Mouse (Mus musculus) testis, adult 2 months (tissue): ENCODE measurements at regions not wholly inside any gene's neighbourhood (a gene's known extent, or its start where the extent isn't known, plus 50 kb on each side); places are given as distances from the start of the nearest gene placed in this dataset.

Source experiments
- H3K27ac ChIP-seq: fragments of 200-500 bp; 2 replicates; pipeline ENCODE4 v1.5.1; 2012; ENCODE audit warnings: low read depth, low read length; ENCODE audit not compliant: control insufficient read depth, insufficient read depth
- H3K27me3 ChIP-seq: fragments of 200-500 bp; 2 replicates; pipeline ENCODE4 v1.6.1; 2012; ENCODE audit warnings: mild to moderate bottlenecking, low read length, moderate library complexity; ENCODE audit not compliant: control insufficient read depth, insufficient read depth
- H3K36me3 ChIP-seq: fragments of 200-500 bp; 2 replicates; pipeline ENCODE4 v1.6.1; 2012; ENCODE audit warnings: mild to moderate bottlenecking, low read length; ENCODE audit not compliant: control insufficient read depth, insufficient read depth
- H3K4me1 ChIP-seq: fragments of 200-500 bp; 2 replicates; pipeline ENCODE4 v1.6.1; 2012; ENCODE audit warnings: low read length; ENCODE audit not compliant: control insufficient read depth, insufficient read depth
- H3K4me3 ChIP-seq: fragments of 200-500 bp; 2 replicates; pipeline ENCODE4 v1.5.1; 2012; ENCODE audit warnings: low read depth, mild to moderate bottlenecking, low read length, moderate library complexity, mixed read lengths; ENCODE audit not compliant: control insufficient read depth
- CTCF ChIP-seq: fragments of 200-500 bp; IDR thresholded peaks from 2 replicates; pipeline ENCODE4 v1.5.1; 2012; ENCODE audit warnings: low read depth, mild to moderate bottlenecking, inconsistent platforms, low read length, moderate library complexity; ENCODE audit not compliant: control insufficient read depth, insufficient read depth, insufficient replicate concordance
- POLR2A ChIP-seq: fragments of 200-500 bp; IDR thresholded peaks from 2 replicates; pipeline ENCODE4 v1.6.1; 2012; ENCODE audit warnings: low read depth, mild to moderate bottlenecking, inconsistent platforms, low read length, moderate library complexity; ENCODE audit not compliant: control insufficient read depth

- H3K36me3 ChIP-seq, result no peaks in the 10 kb centered on the region
- no peaks in the 10 kb centered on the region for H3K4me1 ChIP-seq
- no peak overlapping the region for H3K27ac ChIP-seq
- no peaks in the 10 kb centered on the region for H3K27me3 ChIP-seq
- no peak overlapping the region for H3K4me3 ChIP-seq
- TF ChIP-seq CTCF, result no peak
- no peak for TF ChIP-seq POLR2A
Observed at GRCm38 (mm10) chr2:131663199-131663809, 101.2 kb upstream of the Adra1d start.

- TF ChIP-seq CTCF, result no peak
- no peak for TF ChIP-seq POLR2A
- no peak overlapping the region for H3K4me3 ChIP-seq
- H3K4me1 ChIP-seq, result no peaks in the 10 kb centered on the region; the same call in 1 of the 2 replicates
- no peaks in the 10 kb centered on the region for H3K27me3 ChIP-seq
- no peak overlapping the region for H3K27ac ChIP-seq
- no peaks in the 10 kb centered on the region for H3K36me3 ChIP-seq
Observed at GRCm38 (mm10) chr2:131652197-131652596, 90.1 kb upstream of the Adra1d start.

- H3K27ac ChIP-seq, result no peak overlapping the region
- H3K4me3 ChIP-seq, result no peak overlapping the region
- TF ChIP-seq POLR2A (no peak), CTCF (no peak)
- no peaks in the 10 kb centered on the region; the same call in 1 of the 2 replicates for H3K4me1 ChIP-seq
- no peaks in the 10 kb centered on the region for H3K27me3 ChIP-seq
- no peaks in the 10 kb centered on the region for H3K36me3 ChIP-seq
Observed at GRCm38 (mm10) chr2:131650611-131651153, 88.6 kb upstream of the Adra1d start.

- Histone ChIP-seq H3K27me3 (no peaks in the 10 kb centered on the region), H3K36me3 (no peaks in the 10 kb centered on the region), H3K4me3 (no peak overlapping the region), H3K4me1 (no peaks in the 10 kb centered on the region), H3K27ac (no peak overlapping the region)
- TF ChIP-seq CTCF, result no peak
- no peak for TF ChIP-seq POLR2A
Observed at GRCm38 (mm10) chr2:131644166-131644858, 82.2 kb upstream of the Adra1d start.

- no peaks in the 10 kb centered on the region for H3K27me3 ChIP-seq
- H3K4me1 ChIP-seq, result no peaks in the 10 kb centered on the region
- H3K27ac ChIP-seq, result no peak overlapping the region
- TF ChIP-seq CTCF (no peak), POLR2A (no peak)
- H3K4me3 ChIP-seq, result no peak overlapping the region
- no peaks in the 10 kb centered on the region for H3K36me3 ChIP-seq
Observed at GRCm38 (mm10) chr2:131642456-131642855, 80.4 kb upstream of the Adra1d start.

GRCm38 (mm10) chr2:131638996-131639605 lies 77.0 kb upstream of the Adra1d start:
- Histone ChIP-seq H3K27me3 (no peaks in the 10 kb centered on the region), H3K4me3 (no peak overlapping the region), H3K4me1 (no peaks in the 10 kb centered on the region), H3K27ac (no peak overlapping the region), H3K36me3 (no peaks in the 10 kb centered on the region)
- no peak for TF ChIP-seq POLR2A
- no peak for TF ChIP-seq CTCF

- H3K36me3 ChIP-seq, result no peaks in the 10 kb centered on the region
- H3K27ac ChIP-seq, result no peak overlapping the region
- no peaks in the 10 kb centered on the region for H3K4me1 ChIP-seq
- H3K4me3 ChIP-seq, result no peak overlapping the region
- TF ChIP-seq POLR2A (no peak), CTCF (no peak)
- no peaks in the 10 kb centered on the region for H3K27me3 ChIP-seq
Observed at GRCm38 (mm10) chr2:131635791-131636190, 73.7 kb upstream of the Adra1d start.
